Mouse (Mus musculus) c-Kit-negative CD71-positive TER-119-positive erythroid progenitor cells, embryonic 14.5 days (primary cell): ENCODE data around the gene Olfr1279.
"Not testable (repeated sequence)": the region's sequence is repeated elsewhere in the genome, so short reads cannot be mapped to it uniquely, and the experiment has no call there.

Experiments
- DNase-seq: peaks from one replicate; pipeline ENCODE4 v3.0.0-alpha.2; 2013; ENCODE audit warnings: low read depth, low spot score

Olfr1279 gene

GRCm38 (mm10) chr2:111300374-111300773 is at the start of gene Olfr1279:
Gene Olfr1279 (plus strand): TSS chr2:111300635.
- no peak for DNase-seq

DNA sequence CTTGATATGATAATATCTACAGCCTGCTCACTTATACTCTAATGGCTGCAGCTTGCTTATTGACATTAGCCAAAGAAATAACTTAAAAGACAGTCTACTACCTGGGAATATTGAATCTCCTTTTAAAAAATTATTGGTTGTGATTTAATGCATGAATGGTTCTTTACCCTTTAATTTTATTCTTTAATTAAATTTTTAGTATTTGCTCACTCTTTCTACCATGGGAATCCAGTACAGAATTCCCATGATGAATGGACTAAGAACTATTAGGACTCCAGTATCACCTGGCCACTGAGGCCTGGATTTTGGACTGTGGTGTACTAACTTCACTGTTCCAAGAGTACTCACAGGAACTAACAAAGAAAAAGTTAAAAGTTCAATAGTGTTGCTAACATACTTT is 46.2 kb upstream of the Olfr1279 start, which contains the start of gene Olfr1276:
TSS of gene Olfr1276 (plus strand) at position 301 of the 400 bp plus-strand sequence.
- DNase-seq, result no peak

GRCm38 (mm10) chr2:111274006-111274405 is 26.4 kb upstream of the Olfr1279 start, which contains the start of gene Olfr1277:
Gene Olfr1277 (minus strand): TSS chr2:111274106.
- no peak for DNase-seq

DNA sequence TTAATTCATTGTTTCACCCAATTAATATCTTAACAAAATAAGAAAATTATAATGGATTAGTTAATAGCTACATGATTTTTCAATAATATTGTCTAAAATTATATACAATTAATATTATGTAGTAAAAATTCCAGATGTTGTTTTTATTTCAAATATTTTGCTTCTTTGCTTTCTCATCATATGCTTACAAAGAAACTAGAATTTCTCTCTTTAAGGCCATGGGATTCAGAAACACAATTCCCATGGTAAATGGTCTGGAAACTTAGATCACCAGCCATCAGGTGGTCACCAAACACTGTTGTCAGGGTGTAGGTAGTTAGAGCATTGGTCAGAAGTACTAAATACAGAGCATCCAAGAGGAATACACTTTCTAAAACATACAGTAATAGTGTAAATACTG is 10.6 kb upstream of the Olfr1279 start, which contains the start of gene Olfr1278:
TSS of gene Olfr1278 (plus strand) at position 301 of the 400 bp plus-strand sequence.
- no peak for DNase-seq

DNA sequence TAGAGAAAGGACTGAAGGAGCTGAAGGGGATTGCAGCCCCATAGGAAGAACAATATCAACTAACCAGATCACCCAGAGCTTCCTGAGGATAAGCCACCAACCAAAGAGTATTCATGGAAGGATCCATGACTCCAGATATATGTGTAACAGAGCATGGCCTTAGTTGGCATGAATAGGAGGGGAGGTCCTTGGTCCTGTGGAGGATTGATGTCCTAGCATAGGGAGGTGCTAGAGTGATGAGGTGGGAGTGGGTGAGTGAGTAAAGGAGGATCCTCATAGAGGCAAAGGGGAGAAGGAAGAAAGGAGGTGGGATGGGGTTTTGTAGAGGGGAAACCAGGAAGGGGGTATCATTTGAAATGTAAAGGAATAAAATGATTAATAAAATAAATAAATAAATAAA is 1.9 kb upstream of the Olfr1279 start:
- DNase-seq, result no peak

GRCm38 (mm10) chr2:111313717-111314116 is 13.3 kb downstream of the Olfr1279 start, which contains the start of gene Olfr1280:
Gene Olfr1280 (plus strand): TSS chr2:111314017.
- no peak for DNase-seq

DNA sequence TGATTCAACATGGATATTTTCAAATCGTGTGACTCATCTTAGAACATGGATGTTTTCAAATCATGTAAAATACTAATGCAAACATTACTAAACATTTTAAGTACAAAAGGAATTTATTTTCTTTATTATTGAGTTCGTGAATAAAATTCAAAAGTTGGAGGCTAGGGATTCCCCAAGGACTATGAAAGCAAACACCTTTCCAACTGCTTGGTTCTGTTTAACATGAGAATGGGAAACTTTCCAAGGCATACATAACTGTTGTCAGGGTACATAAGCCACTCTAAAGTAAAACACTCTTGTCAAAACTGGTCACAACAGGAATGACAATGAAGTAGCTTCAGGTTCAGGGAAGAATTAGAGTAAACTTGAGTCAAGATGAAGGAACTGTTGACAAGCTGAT is 25.8 kb downstream of the Olfr1279 start, which contains the start of gene Olfr1281:
TSS of gene Olfr1281 (plus strand) at position 301 of the 400 bp plus-strand sequence.
- no peak for DNase-seq

DNA sequence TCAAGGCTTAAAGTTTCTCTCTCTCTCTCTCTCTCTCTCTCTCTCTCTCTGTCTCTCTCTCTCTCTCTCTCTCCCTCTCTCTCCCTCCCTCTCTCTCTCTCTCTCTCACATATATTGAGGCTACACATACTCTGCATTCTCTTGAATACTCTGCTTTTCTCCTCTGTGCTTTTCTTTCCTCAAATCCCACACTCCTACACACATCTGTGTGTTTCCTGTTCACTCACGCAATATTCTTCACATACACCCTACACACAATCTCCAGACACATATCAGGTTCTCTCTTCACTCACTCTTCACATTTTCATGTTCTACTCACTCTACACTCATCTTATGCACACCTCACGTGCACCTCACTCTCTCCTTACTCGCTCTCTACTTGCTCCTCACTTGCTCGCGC is 33.3 kb downstream of the Olfr1279 start:
- not testable (repeated sequence) for DNase-seq

DNA sequence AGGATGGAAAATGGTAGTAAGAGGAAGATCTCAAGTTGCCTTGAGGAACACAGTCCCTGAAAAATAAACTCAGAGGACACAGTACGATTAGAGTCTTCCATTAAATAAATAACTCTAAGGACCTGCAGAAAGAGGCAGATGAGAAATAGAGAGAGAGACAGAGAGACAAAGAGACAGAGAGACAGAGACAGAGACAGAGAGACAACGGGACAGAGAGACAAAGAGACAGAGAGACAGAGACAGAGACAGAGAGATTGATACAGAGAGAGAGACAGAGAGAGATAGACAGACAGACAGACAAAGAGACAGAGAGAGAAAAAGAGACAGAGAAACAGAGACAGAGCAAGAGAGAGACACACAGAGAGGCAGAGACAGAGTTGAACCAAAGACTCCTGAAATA is 35.5 kb downstream of the Olfr1279 start, which contains the start of gene Olfr1282:
TSS of gene Olfr1282 (minus strand) at position 101 of the 400 bp plus-strand sequence.
- DNase-seq, result no peak
